9 mouse cellular contexts compared by ENCODE assay signal in genomic region chr2:45514290-45515180, GRCm38 (mm10).
DNase-seq lines count a peak whose midpoint lies in the region; ATAC-seq and TF ChIP-seq lines count a peak whose summit lies in the region.
"Had no signal": no experiment of that assay in that cellular context is flagged by ENCODE, and none has a peak within 500 bp of the region (broad histone marks: within the 10 kb centered on the region; RNA-seq: fewer than 3 reads in every experiment).

No protein-coding gene starts in this region.

- no peak overlapping the region; the same call in 1 of the 2 replicates for H3K4me2 ChIP-seq in heart, embryonic 11.5 days

- peak; percentile 70 to 76 for DNase-seq in heart, adult 18-20 months
- DNase-seq in heart, postnatal 25 days (ENCODE audit: low spot score), result no peak
- DNase-seq in Muller cell, postnatal 12 days (ENCODE audit: inconsistent ontology term), result peak; percentile 71
- DNase-seq in large intestine, adult 2 months (ENCODE audit: low read depth, low spot score), result peak; percentile 8
- DNase-seq in layer of hippocampus, adult 2 months (ENCODE audit: low spot score in 2 of 2), result no peak
- DNase-seq in cerebellum, adult 11-12 months, result no peak
- no peak for DNase-seq in left cerebral cortex, adult 11 months (ENCODE audit: low spot score)
- DNase-seq: thymus, postnatal 25 days had no signal

- H3K27ac ChIP-seq in heart, embryonic 11.5 days (ENCODE audit: low read depth, low read length), result peak overlapping the region; percentile 29; the same call in 1 of the 2 replicates
- no peak overlapping the region for H3K27ac ChIP-seq in layer of hippocampus, adult 2 months

- no peak overlapping the region for H3K4me3 ChIP-seq in heart, embryonic 11.5 days (ENCODE audit: low read depth, low read length)
- H3K4me3 ChIP-seq in layer of hippocampus, adult 2 months, result no peak overlapping the region

- no peak; the same call in 1 of the 2 replicates for ATAC-seq in heart, embryonic 11.5 days (replicated peaks; ENCODE audit: insufficient number of reproducible peaks, low FRiP score, low TSS enrichment)

- H3K9ac ChIP-seq in heart, embryonic 11.5 days (ENCODE audit: low read depth, low read length), result no peak overlapping the region

- H3K9me3 ChIP-seq in heart, embryonic 11.5 days (replicated peaks; ENCODE audit: control insufficient read depth, low read length), result no peaks in the 10 kb centered on the region

- no peaks in the 10 kb centered on the region for H3K4me1 ChIP-seq in heart, embryonic 11.5 days (ENCODE audit: control insufficient read depth, insufficient read depth, low read length)

- H3K27me3 ChIP-seq in heart, embryonic 11.5 days (ENCODE audit: control insufficient read depth, insufficient read depth, low read length), result no peaks in the 10 kb centered on the region

- intact Hi-C loops in heart, postnatal 25 days (cut with DNase I), result no loop called here

- TF ChIP-seq CTCF in layer of hippocampus, adult 2 months (conservative IDR thresholded peaks at IDR 0.05), result no peak

- H3K36me3 ChIP-seq in heart, embryonic 11.5 days (ENCODE audit: control insufficient read depth, insufficient read depth, low read length), result no peaks in the 10 kb centered on the region

- WGBS in heart, embryonic 11.5 days (ENCODE audit: insufficient replicate concordance), result 44% methylated on average over 4 of the region's 4 CpGs
- 32% methylated on average over 4 of the region's 4 CpGs for WGBS in large intestine, adult 2 months

Comparison
In these comparisons a context has a peak if more than half of its experiments do, and no peak if none do; other contexts are left out.
1. DNase-seq: peak in heart, adult 18-20 months (2 of 2), Muller cell, postnatal 12 days (single experiment) and large intestine, adult 2 months (single experiment); none in heart, postnatal 25 days (single experiment), layer of hippocampus, adult 2 months (0 of 2), cerebellum, adult 11-12 months (single experiment) and left cerebral cortex, adult 11 months (single experiment).